Mouse (Mus musculus) MEL (cell line): Measurements from ENCODE around the gene Pkdcc. TPM values are rescaled to one million over a fixed set of nuclear protein-coding genes. Genes with fewer than 3 reads are reported as not detected.

Experiments
- DNase-seq: peaks from one replicate; pipeline ENCODE4 v3.0.0; 2011; ENCODE audit warnings: low read depth, low spot score
- H3K27ac ChIP-seq: 2 replicates; pipeline ENCODE4 v1.5.1; 2012; ENCODE audit warnings: low read depth, mild to moderate bottlenecking, control low read depth, low read length, moderate library complexity; ENCODE audit not compliant: control insufficient read depth
- H3K27me3 ChIP-seq, 2 experiments: fragments of 150-350 bp in 1 of 2; sonication (generic) in 1 of 2; 2 replicates each; pipeline ENCODE4 v1.6.1; 2012; ENCODE audit warnings: low read length in 2 of 2, mild to moderate bottlenecking in 2 of 2, improper control_type of control experiment in 1 of 2, moderate library complexity in 1 of 2; ENCODE audit not compliant: insufficient read depth in 2 of 2, control insufficient read depth in 1 of 2
- H3K36me3 ChIP-seq, 2 experiments: 2 replicates each; pipeline ENCODE4 v1.6.1; 2012 to 2014; ENCODE audit warnings: low read length in 2 of 2, improper control_type of control experiment in 1 of 2, inconsistent platforms in 1 of 2, mild to moderate bottlenecking in 1 of 2; ENCODE audit not compliant: insufficient read depth in 2 of 2, control insufficient read depth in 1 of 2
- H3K4me1 ChIP-seq, 2 experiments: fragments of 150-350 bp in 1 of 2; sonication (generic) in 1 of 2; 2 replicates each; pipeline ENCODE4 v1.6.1; 2012; ENCODE audit warnings: low read length in 2 of 2, improper control_type of control experiment in 1 of 2, mild to moderate bottlenecking in 1 of 2; ENCODE audit not compliant: insufficient read depth in 2 of 2, control insufficient read depth in 1 of 2
- H3K4me3 ChIP-seq, 2 experiments: fragments of 150-350 bp in 1 of 2; sonication (generic) in 1 of 2; 2 replicates each; pipeline ENCODE4 v1.5.1; 2012; ENCODE audit warnings: low read depth in 2 of 2, low read length in 2 of 2, mild to moderate bottlenecking in 2 of 2, moderate library complexity in 2 of 2, control low read depth in 1 of 2, improper control_type of control experiment in 1 of 2; ENCODE audit not compliant: control insufficient read depth in 1 of 2, insufficient read depth in 1 of 2
- H3K79me2 ChIP-seq: 2 replicates; pipeline ENCODE4 v1.6.1; 2012; ENCODE audit warnings: mild to moderate bottlenecking, low read length, moderate library complexity; ENCODE audit not compliant: control insufficient read depth, poor library complexity, insufficient read depth
- H3K9ac ChIP-seq: 2 replicates; pipeline ENCODE4 v1.6.1; 2012; ENCODE audit warnings: low read depth, mild to moderate bottlenecking, control low read depth, low read length, moderate library complexity; ENCODE audit not compliant: control insufficient read depth, poor library complexity, severe bottlenecking
- H3K9me3 ChIP-seq: fragments of 150-350 bp; sonication (generic); replicated peaks from 2 replicates; pipeline ENCODE4 v1.6.1; 2012; ENCODE audit warnings: mild to moderate bottlenecking, low read length, improper control_type of control experiment, moderate library complexity; ENCODE audit not compliant: insufficient read depth
- CTCF ChIP-seq, 3 experiments: IDR thresholded peaks in 2 of 3; conservative IDR thresholded peaks in 1 of 3; 2 replicates each; pipeline ENCODE4 v1.5.1; 2011 to 2012; ENCODE audit warnings: low read length in 3 of 3, low read depth in 2 of 3, mild to moderate bottlenecking in 2 of 3, improper control_type of control experiment in 1 of 3, inconsistent platforms in 1 of 3, mixed read lengths in 1 of 3, moderate library complexity in 1 of 3; ENCODE audit not compliant: control insufficient read depth in 1 of 3, insufficient read depth in 1 of 3, poor library complexity in 1 of 3, severe bottlenecking in 1 of 3
- E2F4 ChIP-seq: IDR thresholded peaks from 2 replicates; pipeline ENCODE4 v1.6.1; 2011; ENCODE audit warnings: low read depth, low read length, improper control_type of control experiment, borderline replicate concordance
- ELF1 ChIP-seq: IDR thresholded peaks from 2 replicates; pipeline ENCODE4 v1.6.1; 2014; ENCODE audit warnings: low read depth, mild to moderate bottlenecking, inconsistent platforms, low read length, improper control_type of control experiment, moderate library complexity
- ETS1 ChIP-seq: IDR thresholded peaks from 2 replicates; pipeline ENCODE4 v1.6.1; 2012; ENCODE audit warnings: low read depth, mild to moderate bottlenecking, inconsistent platforms, low read length, improper control_type of control experiment, moderate library complexity
- GABPA ChIP-seq: IDR thresholded peaks from 2 replicates; pipeline ENCODE4 v1.6.1; 2012; ENCODE audit warnings: low read depth, mild to moderate bottlenecking, inconsistent platforms, low read length, improper control_type of control experiment, moderate library complexity
- HCFC1 ChIP-seq: IDR thresholded peaks from 2 replicates; pipeline ENCODE4 v1.6.1; 2012; ENCODE audit warnings: low read depth, mild to moderate bottlenecking, inconsistent platforms, low read length, improper control_type of control experiment, moderate library complexity
- JUND ChIP-seq: IDR thresholded peaks from 2 replicates; pipeline ENCODE4 v1.6.1; 2011; ENCODE audit warnings: low read depth, mild to moderate bottlenecking, improper control_type of control experiment, low read length
- KAT2A ChIP-seq: conservative IDR thresholded peaks from 2 replicates; pipeline ENCODE4 v1.6.1; 2012; ENCODE audit warnings: low read depth, low read length, improper control_type of control experiment, inconsistent platforms
- MAZ ChIP-seq: IDR thresholded peaks from 2 replicates; pipeline ENCODE4 v1.6.1; 2012; ENCODE audit warnings: low read depth, mild to moderate bottlenecking, inconsistent platforms, low read length, improper control_type of control experiment
- MEF2A ChIP-seq: IDR thresholded peaks from 2 replicates; pipeline ENCODE4 v1.6.1; 2014; ENCODE audit warnings: low read depth, mild to moderate bottlenecking, inconsistent platforms, low read length, improper control_type of control experiment; ENCODE audit not compliant: poor library complexity, insufficient replicate concordance, severe bottlenecking; ENCODE audit errors: extremely low read depth
- NELFE ChIP-seq: IDR thresholded peaks from 2 replicates; pipeline ENCODE4 v1.6.1; 2011; ENCODE audit warnings: low read depth, low read length, improper control_type of control experiment
- POLR2AphosphoS2 ChIP-seq: IDR thresholded peaks from 2 replicates; pipeline ENCODE4 v1.6.1; 2011; ENCODE audit warnings: low read length, improper control_type of control experiment
- RAD21 ChIP-seq: IDR thresholded peaks from 2 replicates; pipeline ENCODE4 v1.6.1; 2011; ENCODE audit warnings: mild to moderate bottlenecking, low read depth, low read length, improper control_type of control experiment
- SIN3A ChIP-seq: IDR thresholded peaks from 2 replicates; pipeline ENCODE4 v1.6.1; 2012; ENCODE audit warnings: low read length, improper control_type of control experiment, inconsistent platforms
- UBTF ChIP-seq: IDR thresholded peaks from 2 replicates; pipeline ENCODE4 v1.6.1; 2012; ENCODE audit warnings: low read depth, mild to moderate bottlenecking, inconsistent platforms, low read length, improper control_type of control experiment, moderate library complexity, borderline replicate concordance; ENCODE audit not compliant: insufficient read depth
- USF2 ChIP-seq, 2 experiments: IDR thresholded peaks; 2 replicates each; pipeline ENCODE4 v1.6.1; 2011 to 2012; ENCODE audit warnings: improper control_type of control experiment in 2 of 2, low read length in 2 of 2, borderline replicate concordance in 1 of 2, inconsistent platforms in 1 of 2, low read depth in 1 of 2, mild to moderate bottlenecking in 1 of 2; ENCODE audit not compliant: insufficient read depth in 1 of 2
- ZC3H11A ChIP-seq: IDR thresholded peaks from 2 replicates; pipeline ENCODE4 v1.6.1; 2012; ENCODE audit warnings: low read depth, mild to moderate bottlenecking, inconsistent platforms, low read length, improper control_type of control experiment
- ZNF384 ChIP-seq: IDR thresholded peaks from 2 replicates; pipeline ENCODE4 v1.6.1; 2012; ENCODE audit warnings: low read depth, mild to moderate bottlenecking, inconsistent platforms, low read length, improper control_type of control experiment
- polyA plus RNA-seq, 2 experiments: library from polyadenylated mRNA; stranded (reverse) in 1 of 2; unstranded in 1 of 2; fragments of >175 nt in 1 of 2; fragments of >200 nt in 1 of 2; gene quantifications; 2 replicates each; pipeline versions ENCODE4 v1.2.1 to v1.2.4; 2012; ENCODE audit warnings: low replicate concordance in 2 of 2, low read depth in 1 of 2; ENCODE audit not compliant: insufficient read length in 2 of 2, insufficient read depth in 1 of 2, missing spikeins in 1 of 2
- total RNA-seq: library from RNA; depleted of rRNA; stranded (reverse); fragments of 300-350 nt; gene quantifications from 2 replicates; pipeline ENCODE4 v1.2.3, GENCODE M21; 2012

The Pkdcc gene
- total and polyA plus RNA-seq, 3 experiments, result not detected

GRCm38 (mm10) chr17:83182780-83183179 lies 32.3 kb upstream of the Pkdcc start:
- Histone ChIP-seq H3K9me3 (no peaks in the 10 kb centered on the region), H3K27me3 (peaks cover 0 to 2% of the 10 kb centered on the region in 2 experiments; a peak in 2 of 4 replicates), H3K27ac (no peak overlapping the region), H3K9ac (no peak overlapping the region), H3K79me2 (no peaks in the 10 kb centered on the region), H3K4me3 (no peak overlapping the region), H3K36me3 (no peaks in the 10 kb centered on the region), H3K4me1 (no peaks in the 10 kb centered on the region)
- no peak for DNase-seq
- TF ChIP-seq HCFC1 (no peak), ETS1 (no peak), E2F4 (no peak), JUND (no peak), POLR2AphosphoS2 (no peak), CTCF (IDR thresholded peaks at IDR 0.05 in 2 of 3, conservative IDR thresholded peaks at IDR 0.05 in 1 of 3; ENCODE audit: control insufficient read depth in 1 of 3, insufficient read depth in 1 of 3, low read depth in 2 of 3, low read length in 3 of 3, poor library complexity in 1 of 3, severe bottlenecking in 1 of 3) (no peak), MEF2A (no peak), ZNF384 (no peak)

DNA sequence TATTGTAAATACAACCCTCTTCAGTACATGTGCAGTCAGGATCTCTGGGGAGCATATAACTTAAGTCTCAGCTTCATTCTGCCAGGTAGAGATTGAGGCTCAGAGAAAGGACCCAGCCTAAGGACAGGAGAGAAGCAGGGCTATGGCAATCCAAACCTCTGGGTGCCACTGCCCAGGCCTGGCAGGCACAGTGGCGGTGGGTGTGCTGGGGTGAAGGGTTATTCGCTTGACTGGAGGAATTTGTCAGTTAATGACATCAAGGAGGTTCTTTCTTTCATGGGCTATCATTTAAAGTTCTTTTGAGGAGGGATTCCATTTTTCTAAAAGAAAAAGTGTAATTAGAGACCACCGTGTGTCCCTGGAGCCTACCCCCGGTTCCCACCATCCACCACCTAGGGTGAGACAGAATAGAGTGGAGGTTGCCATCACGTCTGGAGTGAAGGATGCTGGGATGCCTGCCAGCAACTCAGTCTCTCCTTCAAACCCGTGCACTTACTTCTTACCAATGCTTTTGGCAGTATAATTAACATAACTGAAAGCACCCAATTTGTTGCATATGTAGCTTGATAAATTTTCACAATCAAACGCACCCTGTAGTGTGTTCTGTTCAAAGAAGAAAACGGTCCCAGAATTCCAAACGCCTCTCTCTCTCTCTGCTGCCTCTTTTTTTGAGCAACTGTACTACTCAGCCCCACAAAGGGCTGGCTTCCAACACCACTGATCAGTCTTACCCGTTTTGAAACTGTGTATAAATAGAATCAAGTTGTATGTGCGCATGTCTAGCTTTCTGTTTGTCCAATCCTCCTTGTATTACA lies 27.1 kb upstream of the Pkdcc start:
- no peak overlapping the region for H3K27ac ChIP-seq
- no peaks in the 10 kb centered on the region for H3K79me2 ChIP-seq
- H3K27me3 ChIP-seq, result peaks cover 0 to 2% of the 10 kb centered on the region in 2 experiments; a peak in 1 of 4 replicates
- H3K9ac ChIP-seq, result no peak overlapping the region
- no peaks in the 10 kb centered on the region; the same call in 1 of the 2 replicates for H3K9me3 ChIP-seq
- no peak overlapping the region for H3K4me3 ChIP-seq
- TF ChIP-seq GABPA (no peak), SIN3A (no peak), USF2 (IDR thresholded peaks at IDR 0.05; ENCODE audit: borderline replicate concordance in 1 of 2, insufficient read depth in 1 of 2, low read depth in 1 of 2, low read length in 2 of 2) (no peak), POLR2AphosphoS2 (no peak), MEF2A (no peak), KAT2A (no peak), MAZ (no peak), UBTF (no peak), CTCF (IDR thresholded peaks at IDR 0.05 in 2 of 3, conservative IDR thresholded peaks at IDR 0.05 in 1 of 3; ENCODE audit: control insufficient read depth in 1 of 3, insufficient read depth in 1 of 3, low read depth in 2 of 3, low read length in 3 of 3, poor library complexity in 1 of 3, severe bottlenecking in 1 of 3) (no peak), ELF1 (no peak), E2F4 (no peak), NELFE (no peak), RAD21 (no peak), ZC3H11A (no peak)
- no peaks in the 10 kb centered on the region for H3K4me1 ChIP-seq
- no peak for DNase-seq
- no peaks in the 10 kb centered on the region for H3K36me3 ChIP-seq
